8 mouse cellular contexts compared by ENCODE assay signal in genomic region chr15:95762661-95763303, GRCm38 (mm10). TPM values are rescaled to one million over a fixed set of nuclear protein-coding genes. Genes with fewer than 3 reads are reported as not detected.
DNase-seq lines count a peak whose midpoint lies in the region; ATAC-seq lines count a peak whose summit lies in the region.

No protein-coding gene starts in this region.

- H3K4me1 ChIP-seq in embryonic facial prominence, embryonic 14.5 days (ENCODE audit: control insufficient read depth, insufficient read depth, low read length) = no peaks in the 10 kb centered on the region; the same call in 1 of the 2 replicates
- no peaks in the 10 kb centered on the region for H3K4me1 ChIP-seq in heart, embryonic 16.5 days (ENCODE audit: control insufficient read depth, insufficient read depth, low read length)
- no peaks in the 10 kb centered on the region for H3K4me1 ChIP-seq in lung, embryonic 16.5 days (replicated peaks; ENCODE audit: control insufficient read depth, insufficient read depth, low read length)

- H3K9me3 ChIP-seq in embryonic facial prominence, embryonic 14.5 days (ENCODE audit: control insufficient read depth, low read length) = no peaks in the 10 kb centered on the region
- no peaks in the 10 kb centered on the region for H3K9me3 ChIP-seq in heart, embryonic 16.5 days (replicated peaks; ENCODE audit: control insufficient read depth, low read length)
- H3K9me3 ChIP-seq in lung, embryonic 16.5 days (ENCODE audit: control insufficient read depth, low read length) = no peaks in the 10 kb centered on the region

- H3K36me3 ChIP-seq in embryonic facial prominence, embryonic 14.5 days (ENCODE audit: control insufficient read depth, insufficient read depth, low read length) = no peaks in the 10 kb centered on the region
- H3K36me3 ChIP-seq in heart, embryonic 16.5 days (ENCODE audit: control insufficient read depth, insufficient read depth) = no peaks in the 10 kb centered on the region
- H3K36me3 ChIP-seq in lung, embryonic 16.5 days (ENCODE audit: control insufficient read depth, insufficient read depth, low read length) = no peaks in the 10 kb centered on the region

- H3K9ac ChIP-seq in embryonic facial prominence, embryonic 14.5 days (ENCODE audit: low read depth, low read length) = no peak overlapping the region
- H3K9ac ChIP-seq in heart, embryonic 16.5 days (ENCODE audit: low read length) = no peak overlapping the region
- no peak overlapping the region for H3K9ac ChIP-seq in lung, embryonic 16.5 days (ENCODE audit: low read length)

- H3K27ac ChIP-seq in embryonic facial prominence, embryonic 14.5 days (replicated peaks; ENCODE audit: low read depth, low read length) = no peak overlapping the region
- H3K27ac ChIP-seq in heart, embryonic 16.5 days (ENCODE audit: low read length) = no peak overlapping the region
- no peak overlapping the region for H3K27ac ChIP-seq in lung, embryonic 16.5 days (ENCODE audit: low read length)

- ATAC-seq in embryonic facial prominence, embryonic 14.5 days (ENCODE audit: low read depth) = peak; percentile 84; the same call in 1 of the 2 replicates
- peak; percentile 79 for ATAC-seq in heart, embryonic 16.5 days (replicated peaks; ENCODE audit: extremely low read depth, insufficient read depth, low FRiP score)
- ATAC-seq in lung, embryonic 16.5 days (ENCODE audit: low read depth) = peak; percentile 86

- WGBS in embryonic facial prominence, embryonic 14.5 days = 35% methylated on average over 12 of the region's 12 CpGs
- WGBS in heart, embryonic 16.5 days = 38% methylated on average over 12 of the region's 12 CpGs
- 38% methylated on average over 12 of the region's 12 CpGs for WGBS in large intestine, adult 2 months
- 35% methylated on average over 12 of the region's 12 CpGs for WGBS in lung, embryonic 16.5 days

- peaks cover 4% of the 10 kb centered on the region; the same call in 1 of the 2 replicates for H3K27me3 ChIP-seq in embryonic facial prominence, embryonic 14.5 days (replicated peaks; ENCODE audit: control insufficient read depth, insufficient read depth, low read length)
- H3K27me3 ChIP-seq in heart, embryonic 16.5 days (ENCODE audit: control insufficient read depth, insufficient read depth, low read length) = peaks cover 4% of the 10 kb centered on the region; the same call in 1 of the 2 replicates
- H3K27me3 ChIP-seq in lung, embryonic 16.5 days (ENCODE audit: control insufficient read depth, insufficient read depth, low read depth, low read length) = no peaks in the 10 kb centered on the region; the same call in 1 of the 2 replicates

- H3K4me3 ChIP-seq in embryonic facial prominence, embryonic 14.5 days (ENCODE audit: low read depth, low read length) = no peak overlapping the region
- H3K4me3 ChIP-seq in heart, embryonic 16.5 days (ENCODE audit: low read length) = no peak overlapping the region
- H3K4me3 ChIP-seq in lung, embryonic 16.5 days (ENCODE audit: low read length) = no peak overlapping the region

- H3K4me2 ChIP-seq in embryonic facial prominence, embryonic 14.5 days (ENCODE audit: low read depth, low read length) = no peak overlapping the region
- no peak overlapping the region for H3K4me2 ChIP-seq in heart, embryonic 16.5 days (ENCODE audit: low read depth, low read length)
- no peak overlapping the region for H3K4me2 ChIP-seq in lung, embryonic 16.5 days (ENCODE audit: low read depth, low read length)

- peak; percentile 74 for DNase-seq in CD4-positive, CD25-positive, alpha-beta regulatory T cell, adult 2 months (ENCODE audit: low read depth, low spot score)
- peak; percentile 79 to 89 for DNase-seq in adrenal gland, postnatal 36 days
- DNase-seq in embryonic facial prominence, embryonic 14.5 days (ENCODE audit: low spot score) = peak; percentile 83
- peak; percentile 27 for DNase-seq in large intestine, adult 2 months (ENCODE audit: low read depth, low spot score)
- peak; percentile 65 for DNase-seq in ovary, postnatal 10 days (ENCODE audit: low spot score)
- DNase-seq in thymus, postnatal 10 days (ENCODE audit: low spot score in 2 of 2) = peak; percentile 47 to 83

RNA-seq across cellular contexts. Expression of gene Ano6, which starts 27.9 kb away (rescaled TPM):
- total RNA-seq in adrenal gland, postnatal 36 days (2021) = 10 to 100 TPM; 68.0 to 73.7 TPM
- polyA plus RNA-seq in embryonic facial prominence, embryonic 14.5 days (2014; fragmentation: Nextera tagmentation; extraction: Ambion mirVana) = 57.3 and 59.5 TPM in 2 replicates
- 32.3 and 34.4 TPM in 2 replicates for polyA plus RNA-seq in heart, embryonic 16.5 days (2015; fragmentation: Nextera tagmentation; extraction: Ambion mirVana)
- 38.7 and 177 TPM in 2 replicates for polyA plus RNA-seq in large intestine, adult 2 months (2012; rRNA removed)
- polyA plus RNA-seq in lung, embryonic 16.5 days (2015; fragmentation: Nextera tagmentation; extraction: Ambion mirVana) = 50.8 and 53.2 TPM in 2 replicates

Comparison
In these comparisons a context has a peak if more than half of its experiments do, and no peak if none do; other contexts are left out.
1. DNase-seq: peak in every context shown above with its lines; median percentile 84 in adrenal gland, postnatal 36 days; 83 in embryonic facial prominence, embryonic 14.5 days; 74 in CD4-positive, CD25-positive, alpha-beta regulatory T cell, adult 2 months; 65 in ovary, postnatal 10 days; 65 in thymus, postnatal 10 days; 27 in large intestine, adult 2 months.